Mouse (Mus musculus) limb, embryonic 14.5 days (tissue): ENCODE results near the gene St3gal5. TPM values are rescaled to one million over a fixed set of nuclear protein-coding genes. Genes with fewer than 3 reads are reported as not detected.

Experiments
- ATAC-seq: fragments of 200-750 bp; cut with Nextera tagmentation; 2 replicates; pipeline ENCODE4 v1.8.0; 2017; ENCODE audit warnings: low read depth, moderate number of reproducible peaks, moderate TSS enrichment; ENCODE audit not compliant: low FRiP score
- DNase-seq: peaks from one replicate; pipeline ENCODE4 v3.0.0-alpha.2; 2015; ENCODE audit warnings: low spot score
- H3K27ac ChIP-seq: fragments of 300-500 bp; sonication (generic); replicated peaks from 2 replicates; pipeline ENCODE4 v1.5.1; 2014; ENCODE audit warnings: low read depth, mild to moderate bottlenecking, low read length, moderate library complexity, mixed read lengths
- H3K27me3 ChIP-seq: fragments of 300-500 bp; sonication (generic); 2 replicates; pipeline ENCODE4 v1.6.1; 2014; ENCODE audit warnings: low read length, mixed read lengths; ENCODE audit not compliant: control insufficient read depth, insufficient read depth
- H3K36me3 ChIP-seq: fragments of 300-500 bp; sonication (generic); 2 replicates; pipeline ENCODE4 v1.6.1; 2014; ENCODE audit warnings: mild to moderate bottlenecking, low read length, moderate library complexity, mixed read lengths; ENCODE audit not compliant: control insufficient read depth, insufficient read depth
- H3K4me1 ChIP-seq: fragments of 300-500 bp; sonication (generic); 2 replicates; pipeline ENCODE4 v1.6.1; 2014; ENCODE audit warnings: antibody characterized with exemption, low read length, mixed read lengths; ENCODE audit not compliant: control insufficient read depth, insufficient read depth
- H3K4me2 ChIP-seq: fragments of 300-500 bp; sonication (generic); replicated peaks from 2 replicates; pipeline ENCODE4 v1.6.1; 2014; ENCODE audit warnings: low read depth, mild to moderate bottlenecking, low read length, moderate library complexity; ENCODE audit not compliant: severe bottlenecking
- H3K4me3 ChIP-seq: fragments of 300-500 bp; sonication (generic); replicated peaks from 2 replicates; pipeline ENCODE4 v1.5.1; 2014; ENCODE audit warnings: low read length
- H3K9ac ChIP-seq: fragments of 300-500 bp; sonication (generic); 2 replicates; pipeline ENCODE4 v1.6.1; 2014; ENCODE audit warnings: mild to moderate bottlenecking, low read depth, low read length, moderate library complexity; ENCODE audit not compliant: severe bottlenecking
- H3K9me3 ChIP-seq: fragments of 300-500 bp; sonication (generic); 2 replicates; pipeline ENCODE4 v1.6.1; 2016; ENCODE audit warnings: low read length; ENCODE audit not compliant: control insufficient read depth
- POLR2A ChIP-seq: fragments of 200-500 bp; IDR thresholded peaks from 2 replicates; pipeline ENCODE4 v1.8.0; 2012; ENCODE audit warnings: inconsistent platforms, mild to moderate bottlenecking, moderate library complexity, borderline replicate concordance; ENCODE audit not compliant: insufficient read depth, insufficient read length; ENCODE audit errors: extremely low read depth
- WGBS: fragments of 180-500 bp; shearing (Covaris S2); extraction: QIAGEN DNeasy Blood & Tissue Kit; methylation state at CpG from one replicate; pipeline ENCODE4 v1.1.7; 2014; 5-methylcytosine and 5-hydroxymethylcytosine counted together
- polyA plus RNA-seq, 2 experiments: library from polyadenylated mRNA; depleted of rRNA in 1 of 2; stranded (reverse) in 1 of 2; unstranded in 1 of 2; fragments of >200 nt; fragmentation: Nextera tagmentation in 1 of 2; extraction: Ambion mirVana in 1 of 2; gene quantifications; 2 replicates each; pipeline versions ENCODE4 v1.2.1 to v1.2.3; 2012 to 2014

St3gal5 gene
- polyA plus RNA-seq, 2 experiments, result 26.1 to 30.3 TPM

GRCm38 (mm10) chr6:72196660-72197059 lies 99.3 kb downstream of the St3gal5 start:
- DNase-seq (no peak), ATAC-seq (no peak)
- no peak overlapping the region for H3K4me2 ChIP-seq
- H3K36me3 ChIP-seq, result no peaks in the 10 kb centered on the region
- H3K4me1 ChIP-seq, result peaks cover 11% of the 10 kb centered on the region
- H3K27me3 ChIP-seq, result no peaks in the 10 kb centered on the region
- H3K9me3 ChIP-seq, result no peaks in the 10 kb centered on the region
- no peak overlapping the region for H3K9ac ChIP-seq
- TF ChIP-seq POLR2A, result no peak
- 66% methylated on average over 3 of the region's 3 CpGs for WGBS
- H3K4me3 ChIP-seq, result no peak overlapping the region
- no peak overlapping the region for H3K27ac ChIP-seq

DNA sequence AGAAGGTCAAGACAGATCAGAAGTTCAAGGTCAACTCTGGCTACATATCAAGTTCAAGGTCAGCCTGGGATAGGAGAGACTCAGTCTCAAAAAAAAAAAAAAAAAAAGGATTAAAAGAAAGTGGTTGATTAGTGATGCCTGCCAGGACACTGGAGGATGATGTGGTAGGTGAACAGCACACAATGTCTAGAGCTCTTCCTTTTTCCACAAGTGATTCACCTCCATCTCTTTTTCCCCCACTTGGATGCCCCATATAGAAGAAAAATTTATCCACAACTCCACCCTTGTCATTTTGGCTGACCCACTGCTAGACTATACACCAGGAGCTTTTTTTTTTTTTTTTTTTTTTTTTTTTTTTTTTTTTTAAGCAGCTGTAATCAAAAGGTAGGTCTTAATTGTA lies 100.1 kb downstream of the St3gal5 start:
- Histone ChIP-seq H3K27me3 (no peaks in the 10 kb centered on the region), H3K36me3 (no peaks in the 10 kb centered on the region), H3K4me2 (no peak overlapping the region), H3K4me3 (no peak overlapping the region), H3K4me1 (peaks cover 11% of the 10 kb centered on the region), H3K9ac (no peak overlapping the region), H3K9me3 (no peaks in the 10 kb centered on the region), H3K27ac (no peak overlapping the region)
- DNase-seq (no peak), ATAC-seq (no peak)
- no peak for TF ChIP-seq POLR2A

GRCm38 (mm10) chr6:72200595-72201256 lies 103.3 kb downstream of the St3gal5 start:
- 35% methylated on average over 11 of the region's 11 CpGs for WGBS
- H3K36me3 ChIP-seq, result no peaks in the 10 kb centered on the region; the same call in 1 of the 2 replicates
- H3K4me1 ChIP-seq, result peaks cover 11% of the 10 kb centered on the region
- no peak overlapping the region for H3K4me2 ChIP-seq
- no peak overlapping the region for H3K27ac ChIP-seq
- DNase-seq (no peak), ATAC-seq (0 out of 2 replicates have a peak, but pooled peaks have one; percentile 25)
- H3K9me3 ChIP-seq, result no peaks in the 10 kb centered on the region
- no peak for TF ChIP-seq POLR2A
- H3K27me3 ChIP-seq, result no peaks in the 10 kb centered on the region
- no peak overlapping the region for H3K4me3 ChIP-seq
- no peak overlapping the region for H3K9ac ChIP-seq

GRCm38 (mm10) chr6:72202732-72203131 lies 105.3 kb downstream of the St3gal5 start:
- Histone ChIP-seq H3K27ac (no peak overlapping the region), H3K9me3 (no peaks in the 10 kb centered on the region), H3K36me3 (peaks cover 12% of the 10 kb centered on the region), H3K27me3 (no peaks in the 10 kb centered on the region), H3K4me1 (peaks cover 21% of the 10 kb centered on the region), H3K4me2 (no peak overlapping the region), H3K9ac (no peak overlapping the region), H3K4me3 (no peak overlapping the region)
- ATAC-seq (no peak), DNase-seq (no peak)
- WGBS, result 74% methylated on average over 5 of the region's 5 CpGs
- TF ChIP-seq POLR2A, result no peak

DNA sequence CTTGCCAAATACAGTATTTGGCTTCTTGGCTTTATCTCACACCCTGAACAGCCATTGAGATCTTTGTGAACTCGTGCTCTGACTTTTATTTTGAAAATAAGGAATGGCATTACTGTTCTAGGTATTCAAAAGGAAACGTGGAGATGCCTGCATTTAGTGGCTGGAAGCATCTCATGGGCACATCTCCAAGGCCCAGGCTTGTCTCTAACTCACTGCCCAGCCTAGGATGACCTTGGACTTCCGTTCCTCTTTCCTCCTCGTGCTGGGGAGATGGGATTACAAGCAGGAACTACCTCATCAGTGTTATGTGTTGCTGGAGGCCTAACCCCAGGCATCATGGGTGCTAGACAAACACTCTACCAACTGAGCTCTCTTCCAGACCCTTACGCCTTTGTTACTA lies 105.9 kb downstream of the St3gal5 start:
- DNase-seq, result no peak

More for the DNA sequence above, 105.9 kb downstream of the St3gal5 start:
- H3K27me3 ChIP-seq, result no peaks in the 10 kb centered on the region
- H3K4me2 ChIP-seq, result no peak overlapping the region
- no peaks in the 10 kb centered on the region for H3K9me3 ChIP-seq
- H3K4me3 ChIP-seq, result no peak overlapping the region
- H3K36me3 ChIP-seq, result peaks cover 12% of the 10 kb centered on the region
- H3K27ac ChIP-seq, result no peak overlapping the region
- peaks cover 21% of the 10 kb centered on the region for H3K4me1 ChIP-seq
- WGBS, result 68% methylated on average over 5 of the region's 5 CpGs
- no peak for TF ChIP-seq POLR2A
- no peak overlapping the region for H3K9ac ChIP-seq
- ATAC-seq, result no peak

Other genes with a start within 250 kb of the St3gal5 start
- 49.9 and 62.4 TPM in 2 replicates for gene Ptcd3, start 188.8 kb upstream of the St3gal5 start, polyA plus RNA-seq (2012; rRNA removed)
- 91.0 and 97.6 TPM in 2 replicates for gene Ptcd3, start 188.8 kb upstream of the St3gal5 start, polyA plus RNA-seq (2014; fragmentation: Nextera tagmentation; extraction: Ambion mirVana)
- gene Polr1a, start 188.5 kb upstream of the St3gal5 start, polyA plus RNA-seq (2012; rRNA removed), result 24.5 and 27.1 TPM in 2 replicates
- gene Polr1a, start 188.5 kb upstream of the St3gal5 start, polyA plus RNA-seq (2014; fragmentation: Nextera tagmentation; extraction: Ambion mirVana), result 31.9 and 32.3 TPM in 2 replicates
- 19.8 and 26.5 TPM in 2 replicates for gene Atoh8, start 138.0 kb downstream of the St3gal5 start, polyA plus RNA-seq (2012; rRNA removed)
- gene Atoh8, start 138.0 kb downstream of the St3gal5 start, polyA plus RNA-seq (2014; fragmentation: Nextera tagmentation; extraction: Ambion mirVana), result 15.1 and 19.5 TPM in 2 replicates
- gene Sftpb, start 207.0 kb downstream of the St3gal5 start, polyA plus RNA-seq (2012; rRNA removed), result not detected in 2 replicates
- gene Sftpb, start 207.0 kb downstream of the St3gal5 start, polyA plus RNA-seq (2014; fragmentation: Nextera tagmentation; extraction: Ambion mirVana), result not detected in 2 replicates
- gene Usp39, start 247.6 kb downstream of the St3gal5 start, polyA plus RNA-seq (2012; rRNA removed), result 35.8 and 39.1 TPM in 2 replicates
- gene Usp39, start 247.6 kb downstream of the St3gal5 start, polyA plus RNA-seq (2014; fragmentation: Nextera tagmentation; extraction: Ambion mirVana), result 52.2 and 53.7 TPM in 2 replicates
- 30.6 and 31.7 TPM in 2 replicates for gene 0610030E20Rik, start 249.7 kb downstream of the St3gal5 start, polyA plus RNA-seq (2012; rRNA removed)
- 23.0 and 23.5 TPM in 2 replicates for gene 0610030E20Rik, start 249.7 kb downstream of the St3gal5 start, polyA plus RNA-seq (2014; fragmentation: Nextera tagmentation; extraction: Ambion mirVana)